Mouse (Mus musculus) heart, embryonic 16.5 days (tissue): ENCODE results near the gene Rem1. TPM values are rescaled to one million over a fixed set of nuclear protein-coding genes. Genes with fewer than 3 reads are reported as not detected.
"Not testable (repeated sequence)": the region's sequence is repeated elsewhere in the genome, so short reads cannot be mapped to it uniquely, and the experiment has no call there.

ENCODE experiments used
- ATAC-seq: fragments of 200-750 bp; cut with Nextera tagmentation; replicated peaks from 2 replicates; pipeline ENCODE4 v1.8.0; 2017; ENCODE audit warnings: moderate number of reproducible peaks; ENCODE audit not compliant: insufficient read depth, low FRiP score; ENCODE audit errors: extremely low read depth
- H3K27ac ChIP-seq: fragments of 300-500 bp; sonication (generic); 2 replicates; pipeline ENCODE4 v1.5.1; 2014; ENCODE audit warnings: mild to moderate bottlenecking, low read length, control low read depth, moderate library complexity
- H3K27me3 ChIP-seq: fragments of 300-500 bp; sonication (generic); 2 replicates; pipeline ENCODE4 v1.6.1; 2014; ENCODE audit warnings: low read length, mixed read lengths; ENCODE audit not compliant: control insufficient read depth, insufficient read depth
- H3K36me3 ChIP-seq: fragments of 300-500 bp; sonication (generic); 2 replicates; pipeline ENCODE4 v1.6.1; 2014; ENCODE audit not compliant: control insufficient read depth, insufficient read depth
- H3K4me1 ChIP-seq: fragments of 300-500 bp; sonication (generic); 2 replicates; pipeline ENCODE4 v1.6.1; 2014; ENCODE audit warnings: low read length, mixed read lengths; ENCODE audit not compliant: control insufficient read depth, insufficient read depth
- H3K4me2 ChIP-seq: fragments of 300-500 bp; sonication (generic); 2 replicates; pipeline ENCODE4 v1.6.1; 2014; ENCODE audit warnings: low read depth, mild to moderate bottlenecking, control low read depth, low read length
- H3K4me3 ChIP-seq: fragments of 300-500 bp; sonication (generic); 2 replicates; pipeline ENCODE4 v1.5.1; 2014; ENCODE audit warnings: mild to moderate bottlenecking, control low read depth, low read length
- H3K9ac ChIP-seq: fragments of 300-500 bp; sonication (generic); 2 replicates; pipeline ENCODE4 v1.6.1; 2014; ENCODE audit warnings: low read length, control low read depth
- H3K9me3 ChIP-seq: fragments of 300-500 bp; sonication (generic); replicated peaks from 2 replicates; pipeline ENCODE4 v1.6.1; 2016; ENCODE audit warnings: low read length; ENCODE audit not compliant: control insufficient read depth
- WGBS: fragments of 180-500 bp; shearing (Covaris S2); extraction: QIAGEN DNeasy Blood & Tissue Kit; methylation state at CpG from one replicate; pipeline ENCODE4 v1.1.7; 2014; 5-methylcytosine and 5-hydroxymethylcytosine counted together
- polyA plus RNA-seq: library from polyadenylated mRNA; unstranded; fragments of >200 nt; fragmentation: Nextera tagmentation; extraction: Ambion mirVana; gene quantifications from 2 replicates; pipeline ENCODE4 v1.2.1, GENCODE M21; 2015

Rem1 gene
- polyA plus RNA-seq, 1 experiment from 2014 or later: 12.8 TPM

DNA sequence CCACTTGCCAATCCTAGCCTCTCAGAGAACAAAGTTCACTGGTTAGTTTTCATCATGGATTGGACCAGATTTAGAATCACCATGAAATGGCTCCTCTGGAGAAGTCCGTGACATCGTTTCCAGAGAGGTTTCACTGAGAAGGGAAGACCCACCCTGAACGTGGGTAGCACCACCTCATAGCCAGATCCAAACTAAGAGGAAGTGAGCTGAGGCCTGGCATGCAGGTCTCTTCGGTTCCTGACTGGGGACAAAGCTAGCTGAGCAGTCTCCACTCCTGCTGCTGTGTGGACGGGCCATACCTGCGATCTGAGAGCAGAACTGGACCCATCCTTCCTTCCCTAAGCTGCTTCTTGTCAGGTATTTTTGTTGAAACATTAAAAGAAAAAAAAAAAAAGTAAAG lies 34.4 kb downstream of the Rem1 start:
- no peak for ATAC-seq
- 70% methylated on average over 6 of the region's 6 CpGs for WGBS
- no peaks in the 10 kb centered on the region for H3K36me3 ChIP-seq
- no peak overlapping the region for H3K4me2 ChIP-seq
- H3K9me3 ChIP-seq: no peaks in the 10 kb centered on the region; the same call in 1 of the 2 replicates
- 0 out of 2 replicates have a peak, but pooled peaks cover 2% of the 10 kb centered on the region for H3K27me3 ChIP-seq
- H3K9ac ChIP-seq: no peak overlapping the region
- no peak overlapping the region for H3K4me3 ChIP-seq
- H3K4me1 ChIP-seq: no peaks in the 10 kb centered on the region
- H3K27ac ChIP-seq: no peak overlapping the region

DNA sequence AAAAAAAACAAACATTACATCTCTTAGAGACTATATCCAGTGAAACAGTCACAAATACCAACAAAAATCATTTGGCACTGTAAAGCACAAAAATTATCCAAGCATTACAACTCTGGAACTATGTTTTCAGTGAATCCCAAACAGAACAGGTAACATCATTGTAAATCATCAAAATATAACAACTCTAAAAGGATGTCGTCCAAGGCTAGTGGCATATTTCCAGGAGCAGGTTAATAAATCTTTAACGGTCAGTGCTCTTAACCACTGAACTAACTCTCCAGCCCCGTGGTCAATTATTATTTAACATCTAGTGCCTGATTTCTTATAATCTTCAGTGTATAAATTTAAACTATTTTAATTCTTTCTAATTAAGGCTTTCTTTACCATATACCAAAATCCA lies 39.4 kb downstream of the Rem1 start:
- not testable (repeated sequence) for H3K4me3 ChIP-seq, H3K27me3 ChIP-seq, H3K9me3 ChIP-seq, H3K9ac ChIP-seq, H3K36me3 ChIP-seq, H3K27ac ChIP-seq, H3K4me2 ChIP-seq, ATAC-seq
- 65% methylated on average over 3 of the region's 3 CpGs for WGBS
- peaks cover 12% of the 10 kb centered on the region for H3K4me1 ChIP-seq

DNA sequence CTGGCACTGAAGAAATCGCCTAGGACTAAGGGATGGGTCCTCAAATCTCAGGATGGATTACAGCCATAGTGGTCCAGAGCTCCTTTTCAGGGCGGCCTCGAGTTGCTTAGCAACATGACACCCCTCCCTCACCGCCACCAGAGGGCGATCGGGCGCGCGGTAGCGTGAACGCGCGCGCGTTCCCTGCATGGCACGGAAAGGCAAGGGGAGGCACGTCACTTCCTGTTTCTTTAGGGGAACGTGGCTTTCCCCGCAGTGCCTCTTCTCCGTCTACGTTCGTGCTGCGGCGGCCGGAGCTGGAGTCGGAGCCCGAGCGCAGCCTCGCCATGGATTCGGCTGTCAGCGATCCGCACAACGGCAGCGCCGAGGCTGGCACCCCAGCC lies 42.5 kb downstream of the Rem1 start, which contains the start of gene H13:
H13 (plus strand) TSS at position 206 of the 383 bp plus-strand sequence.
- Histone ChIP-seq H3K9me3 (no peaks in the 10 kb centered on the region), H3K4me3 (peak within 1 kb of the TSS; percentile 98), H3K27ac (peak within 1 kb of the TSS; percentile 92), H3K36me3 (peaks cover 5% of the 10 kb centered on the region; the same call in 1 of the 2 replicates), H3K4me1 (peaks cover 34% of the 10 kb centered on the region), H3K27me3 (0 out of 2 replicates have a peak, but pooled peaks cover 2% of the 10 kb centered on the region), H3K4me2 (peak within 1 kb of the TSS; percentile 92), H3K9ac (peak within 1 kb of the TSS; percentile 98)
- WGBS: under 1% methylated on average over 35 of the region's 35 CpGs
- ATAC-seq: peak; percentile 73

DNA sequence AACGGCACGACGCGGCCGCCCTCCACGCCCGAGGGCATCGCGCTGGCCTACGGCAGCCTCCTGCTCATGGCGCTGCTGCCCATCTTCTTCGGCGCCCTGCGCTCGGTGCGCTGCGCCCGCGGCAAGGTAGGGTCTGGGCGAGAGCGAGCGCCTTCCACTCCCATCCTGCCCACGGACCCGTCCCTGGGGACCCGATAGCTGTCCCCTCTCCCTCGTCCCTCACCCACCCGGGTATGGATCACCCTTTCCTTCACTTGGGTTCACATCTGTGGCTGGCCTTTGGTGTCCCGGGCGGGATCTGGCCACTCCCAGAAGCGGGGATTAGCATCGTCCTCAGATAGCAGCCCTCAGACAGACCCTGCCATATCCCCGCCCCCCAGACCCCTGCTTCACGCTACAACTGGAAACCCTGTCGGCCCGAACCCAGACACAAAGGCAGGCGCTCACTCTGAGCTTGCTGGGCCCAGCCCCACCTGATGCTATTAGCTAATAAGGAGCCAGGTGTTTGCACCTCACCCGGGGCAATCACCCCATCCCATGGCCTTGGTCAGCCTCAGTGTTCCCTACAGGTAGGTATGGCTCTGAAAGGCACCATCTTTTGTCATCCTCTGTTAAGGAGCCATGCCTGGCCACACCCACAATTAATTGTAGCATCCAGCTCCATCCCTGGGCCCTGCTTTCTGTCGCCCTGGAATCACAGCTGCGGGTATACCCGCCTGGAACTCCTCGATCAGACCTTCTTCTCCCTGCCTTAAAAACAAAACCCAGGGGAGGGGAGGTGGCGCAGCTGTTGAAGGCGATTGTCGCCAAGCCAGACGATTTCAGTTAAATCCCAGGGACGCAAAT lies 43.1 kb downstream of the Rem1 start:
- peak overlapping the region; percentile 92 for H3K4me2 ChIP-seq
- peak overlapping the region; percentile 98 for H3K4me3 ChIP-seq
- WGBS: under 1% methylated on average over 45 of the region's 46 CpGs
- ATAC-seq: peak; percentile 30
- H3K9ac ChIP-seq: peak overlapping the region; percentile 98
- no peaks in the 10 kb centered on the region for H3K27me3 ChIP-seq
- H3K9me3 ChIP-seq: no peaks in the 10 kb centered on the region
- H3K36me3 ChIP-seq: peaks cover 5% of the 10 kb centered on the region; the same call in 1 of the 2 replicates
- peaks cover 35% of the 10 kb centered on the region for H3K4me1 ChIP-seq
- H3K27ac ChIP-seq: peak overlapping the region; percentile 92

DNA sequence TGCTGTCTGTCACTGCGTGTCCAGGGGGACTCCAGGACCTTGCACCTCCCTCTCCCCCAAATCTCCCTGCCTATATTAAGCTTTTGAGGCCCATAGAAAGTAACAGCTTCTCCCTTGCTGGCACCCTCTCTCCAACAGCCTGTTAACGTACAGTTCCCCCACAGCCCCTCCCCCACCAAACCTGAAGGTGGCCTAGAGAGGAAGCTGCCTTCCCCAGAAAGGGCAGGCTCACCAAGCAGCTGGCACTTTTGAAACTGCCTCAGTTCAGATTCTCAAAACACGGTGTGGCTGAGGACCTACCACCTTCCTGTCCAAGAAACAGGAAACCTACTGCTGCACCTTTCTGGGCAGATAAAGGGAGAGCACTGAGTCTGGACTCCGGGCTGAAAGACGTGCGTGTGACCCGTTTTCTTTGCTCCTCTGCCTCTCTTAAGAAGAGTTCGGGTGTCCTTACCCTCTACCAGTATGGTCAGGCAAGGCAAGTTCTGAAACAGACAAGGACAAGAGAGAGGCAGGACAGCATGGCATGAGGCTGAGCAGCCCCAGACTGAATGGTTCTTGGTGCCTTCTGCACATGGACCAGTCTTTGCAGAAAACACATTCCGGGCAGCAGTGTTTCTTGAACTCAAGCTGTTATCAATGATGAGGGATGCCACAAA lies 44.4 kb downstream of the Rem1 start:
- peaks cover 7% of the 10 kb centered on the region; the same call in 1 of the 2 replicates for H3K36me3 ChIP-seq
- H3K4me1 ChIP-seq: peaks cover 38% of the 10 kb centered on the region
- H3K27ac ChIP-seq: peak overlapping the region; percentile 92
- H3K9me3 ChIP-seq: no peaks in the 10 kb centered on the region
- peak overlapping the region; percentile 92 for H3K4me2 ChIP-seq
- no peaks in the 10 kb centered on the region for H3K27me3 ChIP-seq
- H3K9ac ChIP-seq: peak overlapping the region; percentile 98
- peak overlapping the region; percentile 98 for H3K4me3 ChIP-seq
- WGBS: 30% methylated on average over 9 of the region's 9 CpGs
- ATAC-seq: no peak

DNA sequence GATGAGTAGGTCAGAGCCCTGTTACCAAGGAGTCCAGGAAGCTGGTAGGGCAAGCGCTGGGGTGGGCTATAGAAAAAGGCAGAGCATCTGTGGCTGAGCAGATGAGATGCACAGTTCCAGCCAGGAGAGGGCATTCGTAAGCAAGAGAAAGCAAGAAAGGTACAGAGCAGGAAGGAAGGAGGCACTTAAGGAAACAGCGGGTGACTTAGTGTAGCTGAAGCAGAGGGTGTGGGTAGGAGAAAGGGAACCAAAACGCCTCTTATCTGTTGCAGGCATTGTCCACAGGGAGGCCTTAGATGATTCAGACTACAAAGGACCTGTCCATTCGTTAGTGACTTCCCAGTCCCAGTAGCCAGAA lies 44.9 kb downstream of the Rem1 start:
- ATAC-seq: peak; percentile 19; the same call in 1 of the 2 replicates
- peaks cover 38% of the 10 kb centered on the region for H3K4me1 ChIP-seq
- peaks cover 9% of the 10 kb centered on the region; the same call in 1 of the 2 replicates for H3K36me3 ChIP-seq

DNA sequence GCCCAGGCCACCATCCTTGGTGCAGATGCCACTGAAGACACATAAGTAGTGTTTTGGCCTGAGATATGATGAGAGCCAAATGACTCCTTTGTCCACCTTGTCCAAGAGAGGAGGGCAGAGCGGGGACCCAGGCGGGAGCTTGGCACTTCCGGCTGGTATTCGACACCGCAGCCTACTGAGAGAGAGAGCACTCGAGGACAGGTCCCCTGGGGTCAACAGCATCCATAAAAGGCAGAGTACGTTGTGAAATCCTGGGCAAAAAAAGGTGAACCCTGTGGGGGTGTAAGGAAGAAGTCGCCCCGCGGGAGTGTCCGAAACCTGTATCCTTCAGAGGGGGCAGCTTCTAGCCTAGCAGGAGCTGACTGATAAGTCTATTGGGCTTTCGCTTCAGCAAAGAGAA lies 45.4 kb downstream of the Rem1 start:
- H3K4me1 ChIP-seq: peaks cover 38% of the 10 kb centered on the region
- WGBS: 81% methylated on average over 12 of the region's 12 CpGs
- H3K27ac ChIP-seq: no peak overlapping the region
- H3K9ac ChIP-seq: peak overlapping the region; percentile 10; the same call in 1 of the 2 replicates
- H3K4me3 ChIP-seq: peak overlapping the region; percentile 98
- no peaks in the 10 kb centered on the region for H3K9me3 ChIP-seq
- no peak for ATAC-seq
- H3K4me2 ChIP-seq: peak overlapping the region; percentile 92
- H3K27me3 ChIP-seq: no peaks in the 10 kb centered on the region
- H3K36me3 ChIP-seq: peaks cover 9% of the 10 kb centered on the region; the same call in 1 of the 2 replicates

More for the DNA sequence above, 44.9 kb downstream of the Rem1 start:
- Histone ChIP-seq H3K4me2 (peak overlapping the region; percentile 92), H3K27me3 (no peaks in the 10 kb centered on the region), H3K9ac (peak overlapping the region; percentile 98; the same call in 1 of the 2 replicates), H3K4me3 (peak overlapping the region; percentile 98), H3K9me3 (no peaks in the 10 kb centered on the region), H3K27ac (peak overlapping the region; percentile 19)
- WGBS: 18% methylated on average over 5 of the region's 5 CpGs

DNA sequence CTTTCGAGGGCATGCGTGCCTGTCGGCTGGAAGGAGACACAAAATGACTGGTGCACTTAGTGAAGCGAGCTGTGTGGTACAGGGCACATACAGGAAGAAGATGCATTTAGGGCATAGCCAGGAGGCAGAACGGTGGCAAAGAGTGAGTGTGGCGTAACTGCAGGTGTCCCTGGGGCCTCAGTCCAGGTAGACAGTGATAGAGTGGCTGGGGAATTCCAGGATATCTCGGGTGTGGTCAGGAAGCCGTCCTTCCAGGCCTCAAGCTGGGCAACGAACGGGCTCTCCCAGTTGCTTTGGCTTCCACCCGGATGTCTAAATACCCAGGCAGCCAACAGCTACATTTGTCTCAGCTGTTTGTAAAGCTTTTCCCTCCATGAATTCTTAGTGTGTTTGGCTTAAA lies 47.4 kb downstream of the Rem1 start:
- H3K27me3 ChIP-seq: no peaks in the 10 kb centered on the region
- H3K36me3 ChIP-seq: peaks cover 25% of the 10 kb centered on the region
- H3K4me3 ChIP-seq: no peak overlapping the region
- H3K9ac ChIP-seq: no peak overlapping the region
- WGBS: 69% methylated on average over 11 of the region's 11 CpGs
- H3K9me3 ChIP-seq: no peaks in the 10 kb centered on the region
- H3K27ac ChIP-seq: no peak overlapping the region
- no peak for ATAC-seq
- peaks cover 38% of the 10 kb centered on the region for H3K4me1 ChIP-seq
- no peak overlapping the region for H3K4me2 ChIP-seq
